Mouse (Mus musculus) heart, postnatal 25 days (tissue): ENCODE measurements around the gene Gas7. TPM values are rescaled to one million over a fixed set of nuclear protein-coding genes. Genes with fewer than 3 reads are reported as not detected.

Source experiments
- DNase-seq: peaks from one replicate; pipeline ENCODE4 v3.0.0; 2022; ENCODE audit warnings: low spot score
- intact Hi-C: fragments of 180-260 bp; cut with DNase I; formaldehyde crosslinking; loops from one replicate; pipeline ENCODE4 v1.15.1; 2025
- total RNA-seq, 2 experiments: library from RNA; stranded (reverse); gene quantifications; 2 replicates each; pipeline ENCODE4 v1.2.3; 2021

Gene Gas7
- total RNA-seq, 2 experiments from 2014 or later: 11.0 to 12.5 TPM

DNA sequence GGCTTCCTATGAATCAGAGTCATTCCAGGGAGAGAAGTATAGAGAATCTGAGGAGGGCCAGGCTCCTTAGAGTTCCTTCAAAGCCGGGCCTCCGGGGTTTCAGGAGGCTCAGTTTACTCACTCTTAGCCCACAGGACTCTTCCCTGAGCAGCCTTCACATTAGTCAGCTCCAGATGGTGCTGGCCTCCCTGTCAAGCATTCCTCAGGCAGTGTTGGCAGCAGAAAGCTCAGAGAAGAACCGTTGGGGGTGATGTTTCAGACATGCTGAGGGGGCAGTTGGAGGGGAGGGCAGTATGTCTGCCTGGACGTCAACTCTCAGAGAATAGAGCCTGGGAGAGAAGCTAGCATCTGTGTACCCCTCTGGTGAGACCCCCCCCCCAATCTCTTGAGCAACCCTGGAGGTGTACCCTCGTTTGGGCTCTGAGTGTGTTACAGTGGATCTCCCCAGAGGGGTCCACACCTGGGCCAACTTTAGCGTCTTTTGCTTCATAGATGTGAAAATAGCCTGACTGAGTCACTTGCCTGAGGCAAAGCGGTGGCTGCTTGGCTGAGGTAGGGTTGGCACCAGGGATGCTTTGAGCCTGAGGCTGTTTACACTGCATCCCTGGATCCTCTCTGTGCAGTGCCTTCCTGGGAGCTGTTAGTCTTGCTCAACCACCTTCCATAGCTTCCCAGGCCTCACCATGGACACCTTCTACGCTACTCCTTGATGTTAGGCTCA lies 145.6 kb downstream of the Gas7 start:
- DNase-seq: no peak
- intact Hi-C loops: no loop called here

DNA sequence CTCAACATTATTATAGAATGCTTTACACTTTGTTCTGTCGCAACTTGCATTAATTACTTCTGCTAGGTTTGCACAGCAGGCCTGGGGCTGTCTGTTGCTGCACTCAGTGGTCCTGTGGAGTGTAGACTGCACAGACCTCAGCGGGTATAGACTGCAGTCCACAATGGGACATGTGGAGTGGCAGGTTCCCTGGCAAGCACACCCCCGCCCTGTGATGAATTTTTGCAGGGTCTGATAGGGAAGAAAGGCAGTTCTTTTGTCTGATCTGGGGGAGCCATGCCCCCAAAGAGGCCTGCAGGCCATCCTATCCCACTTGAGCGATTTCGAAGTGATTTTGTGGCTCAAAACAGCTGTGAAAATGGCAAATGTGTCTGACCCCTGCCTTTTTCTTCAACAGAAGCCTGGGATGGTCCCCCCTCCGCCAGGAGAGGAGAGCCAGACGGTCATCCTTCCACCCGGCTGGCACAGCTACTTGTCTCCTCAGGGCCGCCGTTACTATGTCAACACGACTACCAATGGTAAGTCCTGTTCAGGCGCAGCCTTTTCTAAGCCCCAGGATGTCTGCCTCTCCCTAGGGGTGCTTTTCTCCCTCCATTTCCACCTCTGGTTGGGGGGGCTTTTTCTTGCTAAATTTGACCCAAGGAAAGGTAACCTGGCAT lies 147.6 kb downstream of the Gas7 start:
- intact Hi-C loops: no loop called here
- no peak for DNase-seq

DNA sequence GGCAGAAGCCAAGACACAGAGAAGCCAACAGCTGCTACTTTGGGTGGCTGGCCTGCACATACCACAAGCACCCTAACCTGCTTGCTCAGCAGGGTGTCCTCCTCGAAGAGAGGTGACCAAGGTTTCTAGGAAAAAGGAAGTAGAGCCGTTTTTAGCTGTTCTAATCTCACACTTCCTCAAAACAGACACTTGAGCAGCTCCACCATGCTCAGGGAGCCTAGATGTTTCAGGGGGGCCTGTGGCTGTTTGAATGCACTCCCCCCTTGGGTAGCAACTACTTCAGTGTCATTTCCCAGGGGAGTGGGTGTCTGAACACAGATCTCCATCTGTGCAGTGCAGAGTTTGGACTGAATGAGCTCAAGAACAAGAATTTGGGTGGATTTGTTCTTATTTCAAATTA lies 149.2 kb downstream of the Gas7 start:
- intact Hi-C loops: no loop called here
- DNase-seq: no peak

DNA sequence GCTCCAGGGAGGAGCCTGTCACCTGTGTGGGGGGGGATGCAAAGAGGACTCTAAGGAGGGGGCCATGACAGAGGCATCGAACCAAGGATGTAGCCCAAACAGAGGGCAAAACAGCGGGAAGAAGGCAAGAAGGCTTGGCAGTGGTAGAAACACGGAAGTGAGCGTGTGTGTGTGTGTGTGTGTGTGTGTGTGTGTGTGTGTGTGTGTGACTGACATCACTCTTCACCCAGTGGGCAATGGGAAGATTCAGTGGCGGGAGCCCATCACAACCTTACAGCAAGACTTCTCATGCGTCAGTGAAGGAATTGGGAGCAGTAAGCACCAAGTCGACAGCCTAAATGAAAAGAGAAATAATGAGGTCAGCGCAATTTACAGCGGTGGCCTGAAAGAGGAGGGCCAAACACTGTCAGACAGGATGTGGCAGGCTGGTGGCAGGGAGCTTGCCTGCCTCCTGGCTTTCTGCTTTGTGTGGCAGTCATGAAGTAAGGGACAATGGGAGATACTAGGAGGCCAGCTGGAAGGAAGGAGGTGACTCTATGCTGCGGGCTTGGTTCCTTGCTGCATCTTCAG lies 153.0 kb downstream of the Gas7 start:
- no peak for DNase-seq
- intact Hi-C loops: no loop called here

DNA sequence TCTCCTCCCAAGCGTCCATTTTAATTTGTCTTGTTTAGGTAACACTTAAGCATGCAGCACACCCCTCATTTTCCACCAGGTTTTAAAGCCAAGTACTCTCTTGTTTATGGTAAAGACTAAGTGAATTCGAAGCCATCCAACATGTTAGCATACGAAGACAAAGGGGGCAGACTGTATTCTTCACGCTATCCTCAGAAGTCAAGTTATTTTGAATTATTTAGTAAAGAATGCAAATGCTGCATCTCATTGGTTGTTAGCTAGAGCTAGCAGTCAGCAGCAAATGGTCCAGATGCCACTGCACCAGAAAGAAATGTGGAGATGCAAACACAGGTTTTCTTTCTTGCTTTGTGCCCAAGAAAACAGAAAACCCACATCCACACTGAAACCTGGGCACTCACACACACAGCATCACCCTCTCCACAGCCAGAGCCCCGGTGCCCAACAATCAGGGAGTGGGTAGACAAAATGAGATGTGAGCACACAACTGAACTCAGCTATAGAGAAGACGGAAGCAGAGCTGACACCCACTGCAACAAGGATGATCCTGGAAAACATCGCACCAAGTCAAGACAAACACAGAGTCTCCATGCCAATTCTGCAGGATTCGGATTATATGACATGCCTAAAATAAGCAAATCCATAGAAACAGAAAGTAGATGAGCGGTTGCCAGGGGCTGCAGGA lies 157.1 kb downstream of the Gas7 start:
- intact Hi-C loops: no loop called here
- no peak for DNase-seq

DNA sequence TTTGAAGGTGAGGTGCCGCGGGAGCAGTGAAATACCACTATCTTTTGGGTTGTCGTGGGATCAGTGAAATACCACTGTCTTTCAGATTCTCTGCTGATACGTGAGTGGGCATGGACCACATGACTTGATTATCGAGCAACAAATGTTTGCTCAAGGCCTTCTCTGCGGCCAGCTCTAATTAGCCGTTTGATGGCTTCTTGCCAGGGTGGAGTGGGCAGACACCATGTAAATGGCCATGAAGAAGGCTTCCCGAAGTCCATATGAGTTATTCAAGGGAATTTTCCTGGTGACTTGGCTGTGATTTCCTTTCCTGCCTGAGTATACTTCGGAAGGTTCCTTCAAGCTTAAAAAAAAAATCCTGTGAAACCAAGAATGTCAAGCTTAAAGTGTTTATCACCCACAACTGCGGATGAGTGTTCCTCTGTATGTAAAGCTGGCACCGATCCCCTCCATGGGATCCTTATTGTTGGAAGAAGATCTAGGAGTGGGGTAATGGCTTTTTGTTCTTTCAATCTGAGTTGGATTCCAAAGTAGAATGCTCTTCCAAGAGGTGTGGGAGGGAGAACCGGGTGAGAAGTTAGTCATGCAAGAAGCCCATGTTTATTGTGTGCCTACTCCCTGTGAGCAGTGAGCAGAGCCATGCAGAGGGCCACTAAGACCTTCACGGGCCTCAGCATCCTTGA lies 161.5 kb downstream of the Gas7 start:
- DNase-seq: no peak
- intact Hi-C loops: no loop called here

DNA sequence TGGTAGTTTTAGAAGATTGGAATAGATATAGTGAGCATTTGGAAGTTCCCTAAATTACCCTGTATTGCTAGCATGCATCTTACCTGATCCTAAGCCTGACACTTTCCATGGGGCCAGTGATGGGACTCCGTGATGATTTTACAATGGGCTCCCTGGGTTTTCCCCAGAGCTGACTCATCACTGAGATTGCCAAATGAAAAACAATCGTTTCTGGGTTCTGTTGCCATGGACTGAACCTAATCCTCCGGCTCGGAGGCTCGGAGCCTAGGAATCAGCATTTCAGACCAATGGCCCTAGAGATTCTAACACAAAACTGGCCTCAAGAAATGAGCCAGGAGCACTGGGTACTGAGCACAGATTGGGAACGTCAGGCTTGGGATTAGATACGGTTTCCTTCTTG lies 167.1 kb downstream of the Gas7 start:
- intact Hi-C loops: no loop called here
- DNase-seq: no peak

DNA sequence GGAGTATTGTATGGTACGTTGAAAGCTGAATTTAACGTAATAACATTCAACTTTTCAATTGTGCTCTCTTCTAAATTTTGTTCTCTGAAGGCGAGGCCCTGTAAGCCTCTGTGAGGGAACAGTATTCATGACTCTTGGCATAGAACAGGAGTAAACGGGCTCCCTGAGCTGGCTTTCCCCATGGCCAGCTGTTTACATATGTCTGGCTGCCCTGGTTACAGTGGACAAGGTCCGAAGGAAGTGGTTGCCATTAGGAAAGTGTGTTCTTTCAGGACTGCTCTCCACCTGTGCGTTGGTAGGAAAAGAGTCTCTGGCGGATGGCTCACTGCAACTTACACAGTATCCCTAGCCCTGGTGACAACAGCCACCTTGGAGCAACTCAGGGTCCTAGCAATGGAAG lies 171.9 kb downstream of the Gas7 start:
- no peak for DNase-seq
- intact Hi-C loops: no loop called here

DNA sequence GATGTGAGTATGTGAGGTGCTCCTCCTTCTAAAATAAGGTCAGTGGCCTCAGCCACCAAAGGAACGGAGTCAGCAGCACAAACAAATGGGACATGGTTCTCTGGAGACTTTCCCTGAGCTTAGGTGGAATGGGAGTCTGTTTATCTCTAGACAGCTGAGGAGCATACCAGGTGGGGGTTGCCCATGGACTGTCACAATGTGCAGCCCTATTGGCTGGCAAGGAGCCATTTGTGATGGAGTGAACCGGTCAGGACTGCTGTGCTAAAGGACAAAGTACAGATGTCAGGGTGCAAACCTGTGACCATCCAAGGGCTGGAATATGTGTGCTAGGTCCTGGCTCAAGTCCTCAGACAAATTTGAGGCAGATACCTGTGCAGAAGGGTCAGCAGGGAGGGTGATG lies 173.3 kb downstream of the Gas7 start:
- intact Hi-C loops: no loop called here
- DNase-seq: no peak

DNA sequence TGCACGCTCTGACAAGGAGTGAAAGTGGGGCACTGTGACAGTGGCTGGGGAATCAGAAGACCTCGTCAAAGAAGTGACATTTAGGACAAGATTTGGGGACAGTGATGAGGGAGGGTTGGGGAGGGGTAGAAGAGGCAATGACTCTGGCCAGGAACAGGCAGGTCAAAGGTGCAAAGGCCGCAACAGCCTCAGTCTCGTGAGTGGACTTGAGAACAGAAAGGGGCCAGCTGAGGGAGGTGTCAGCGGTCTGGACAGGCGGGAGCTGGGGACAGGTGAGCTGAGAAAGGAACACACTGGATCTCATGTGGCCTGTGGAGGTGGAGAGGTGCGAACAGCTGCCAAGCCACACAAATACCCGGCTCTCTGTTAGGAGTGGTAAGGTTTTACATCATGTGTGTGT lies 177.7 kb downstream of the Gas7 start:
- DNase-seq: no peak
- intact Hi-C loops: loop anchor here (5.0 kb wide), 1 partner anchor 41 kb away; no protein-coding TSS in a partner anchor

DNA sequence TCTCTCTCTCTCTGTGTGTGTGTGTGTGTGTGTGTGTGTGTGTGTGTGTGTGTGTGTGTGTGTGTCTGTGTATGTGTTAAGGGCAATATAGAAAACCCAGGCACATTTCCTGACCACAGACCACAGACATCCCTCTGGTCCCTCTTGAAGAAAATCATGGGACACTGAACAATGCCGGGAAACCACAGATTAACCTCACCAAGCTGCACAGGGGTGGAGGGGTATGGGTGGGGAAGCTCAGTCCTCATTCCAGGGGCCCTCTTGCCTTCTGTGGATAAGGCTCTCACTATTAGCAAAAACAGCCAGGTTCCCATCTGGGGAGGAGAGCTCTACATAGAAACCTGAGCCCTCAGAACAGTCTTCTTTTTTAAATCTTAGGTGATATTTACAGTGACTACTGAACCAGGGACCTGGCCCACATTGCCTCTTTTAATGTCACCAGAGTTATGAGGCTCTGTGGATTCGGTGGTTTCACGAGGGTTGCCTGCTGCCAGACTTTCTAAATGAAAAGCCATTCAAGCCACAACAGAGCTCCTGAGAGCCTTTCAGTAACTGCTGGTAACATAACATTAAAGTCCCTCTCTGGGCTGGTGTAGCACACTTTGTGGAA lies 178.5 kb downstream of the Gas7 start:
- intact Hi-C loops: loop anchor here (5.0 kb wide), 1 partner anchor 41 kb away; no protein-coding TSS in a partner anchor
- DNase-seq: no peak

DNA sequence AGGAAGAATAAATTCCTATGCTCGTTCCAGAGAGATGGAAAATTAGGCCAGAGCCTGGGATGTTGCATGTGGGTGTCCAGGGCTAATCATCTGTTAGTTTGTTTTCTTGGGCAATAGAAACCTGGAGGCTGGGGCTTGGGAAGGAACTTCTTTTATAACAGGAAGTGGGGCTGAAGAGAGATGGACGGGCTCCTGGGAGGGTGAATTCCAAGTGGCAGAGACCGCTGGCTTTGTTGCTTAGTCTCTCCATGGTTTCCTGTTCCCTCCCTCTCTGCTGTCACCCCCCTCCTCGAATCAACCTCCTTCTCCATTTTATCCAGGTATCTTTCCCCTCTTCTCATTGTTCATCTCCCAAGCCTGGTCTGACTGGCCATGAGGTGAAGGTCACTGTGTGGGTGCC lies 181.0 kb downstream of the Gas7 start:
- no peak for DNase-seq
- intact Hi-C loops: no loop called here

DNA sequence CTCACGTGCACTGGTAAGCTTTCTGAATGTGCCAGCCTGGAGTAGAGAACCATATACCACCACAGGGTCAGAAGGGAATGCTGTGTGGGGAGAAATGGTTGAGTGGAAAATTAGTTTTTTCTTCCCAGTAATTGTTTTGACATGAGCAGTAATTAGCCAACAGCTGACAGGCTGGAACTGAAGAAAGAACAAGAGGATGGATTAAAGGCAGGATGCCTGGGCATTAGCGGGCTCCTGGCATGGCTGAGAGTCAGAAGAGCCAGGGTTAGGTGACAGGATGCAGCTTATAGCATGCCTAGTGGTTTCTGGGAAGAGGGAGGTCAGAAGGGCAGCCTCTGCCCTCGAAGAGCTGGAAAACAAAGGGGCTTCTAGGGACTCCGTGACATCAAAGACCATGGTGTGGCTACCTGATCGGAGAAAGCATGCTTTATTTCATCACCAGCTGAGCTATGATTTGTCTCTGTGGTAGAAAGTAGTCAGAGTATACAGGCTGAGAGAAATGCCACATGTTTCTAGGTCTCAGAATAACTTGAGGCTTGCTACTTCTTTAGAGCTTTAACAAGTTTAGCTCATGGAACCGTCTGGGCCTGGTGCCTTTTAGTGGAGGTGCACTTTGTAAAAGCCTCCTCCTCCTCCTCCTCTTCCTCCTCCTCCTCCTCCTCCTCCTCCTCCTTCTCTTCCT lies 181.8 kb downstream of the Gas7 start:
- intact Hi-C loops: no loop called here
- DNase-seq: no peak

DNA sequence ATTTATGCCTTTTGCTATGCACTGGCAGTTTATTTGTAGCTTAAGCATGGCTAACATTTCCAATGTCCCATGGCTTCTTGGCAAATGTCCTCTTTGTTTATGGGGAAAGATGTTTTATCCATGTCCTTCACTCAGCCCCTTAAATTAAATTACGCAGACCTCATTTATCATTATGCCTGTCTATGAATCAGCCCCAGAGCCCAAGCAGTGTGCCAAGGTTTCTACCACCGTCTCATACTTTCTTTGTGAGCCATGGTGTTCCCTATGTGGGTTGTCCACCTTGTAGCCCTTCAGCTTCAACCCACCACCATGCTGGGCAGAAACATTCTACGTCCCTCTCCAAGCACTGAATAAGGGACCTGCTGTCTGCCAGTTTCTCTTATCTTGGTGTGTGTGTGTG lies 183.2 kb downstream of the Gas7 start:
- intact Hi-C loops: no loop called here
- no peak for DNase-seq

DNA sequence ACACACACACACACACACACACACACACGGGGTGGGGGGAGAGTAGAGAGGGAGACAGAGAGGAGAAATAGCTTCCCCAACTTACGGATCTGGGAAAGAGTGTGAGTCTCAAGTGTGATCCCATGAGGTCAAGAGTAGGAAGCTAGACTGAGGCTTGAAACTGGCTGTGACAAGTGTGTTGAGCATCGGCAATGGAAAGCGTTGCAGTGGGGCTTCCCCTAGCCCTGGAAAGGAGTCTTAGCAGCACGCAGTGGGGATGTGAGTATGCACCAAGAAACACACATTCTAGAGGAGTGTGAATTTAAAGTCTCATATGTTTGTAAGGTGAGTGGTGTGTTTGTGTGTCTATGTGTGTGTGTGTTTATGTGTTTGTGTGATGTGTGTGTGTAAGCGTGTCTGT lies 185.1 kb downstream of the Gas7 start:
- intact Hi-C loops: no loop called here

DNA sequence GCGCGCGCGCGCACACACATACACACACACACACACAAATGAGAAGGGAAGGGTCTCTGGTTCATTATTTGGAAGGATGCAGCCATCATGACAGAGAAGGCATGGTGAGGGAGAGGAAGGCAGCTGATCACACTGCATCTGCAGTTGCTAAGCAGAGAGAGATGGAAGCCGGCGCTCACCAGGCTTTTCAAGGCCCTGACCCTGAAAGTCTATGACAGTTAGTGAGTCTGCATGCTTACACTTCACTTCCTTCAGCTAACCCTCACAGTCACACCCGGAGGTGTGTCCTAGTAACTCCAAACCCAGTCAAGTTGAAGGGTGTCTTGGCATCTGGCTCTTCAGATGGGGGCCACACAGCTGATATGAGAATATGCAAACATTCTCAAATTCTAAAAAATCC lies 187.2 kb downstream of the Gas7 start:
- intact Hi-C loops: no loop called here
- no peak for DNase-seq

More for the DNA sequence above, 185.1 kb downstream of the Gas7 start:
- no peak for DNase-seq

DNA sequence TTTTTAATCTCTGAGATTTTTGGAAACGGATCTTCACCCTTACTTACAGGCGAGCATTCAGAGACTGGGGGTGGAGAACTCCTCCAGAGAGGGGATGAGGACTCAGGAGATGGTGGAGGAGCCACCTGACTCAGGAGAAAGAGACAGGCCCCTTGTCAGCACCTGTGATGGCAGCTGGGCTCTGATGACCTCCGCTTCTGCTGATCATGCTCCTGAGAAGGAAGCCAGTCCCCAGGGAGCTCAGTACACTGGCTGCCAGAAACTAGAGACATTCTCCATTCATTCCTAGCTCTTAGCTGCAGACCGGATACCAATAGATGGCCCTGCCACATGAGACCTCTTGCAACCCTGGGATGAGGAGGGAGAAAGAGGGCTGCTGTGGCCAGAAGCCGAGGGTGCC lies 187.6 kb downstream of the Gas7 start:
- no peak for DNase-seq
- intact Hi-C loops: no loop called here

DNA sequence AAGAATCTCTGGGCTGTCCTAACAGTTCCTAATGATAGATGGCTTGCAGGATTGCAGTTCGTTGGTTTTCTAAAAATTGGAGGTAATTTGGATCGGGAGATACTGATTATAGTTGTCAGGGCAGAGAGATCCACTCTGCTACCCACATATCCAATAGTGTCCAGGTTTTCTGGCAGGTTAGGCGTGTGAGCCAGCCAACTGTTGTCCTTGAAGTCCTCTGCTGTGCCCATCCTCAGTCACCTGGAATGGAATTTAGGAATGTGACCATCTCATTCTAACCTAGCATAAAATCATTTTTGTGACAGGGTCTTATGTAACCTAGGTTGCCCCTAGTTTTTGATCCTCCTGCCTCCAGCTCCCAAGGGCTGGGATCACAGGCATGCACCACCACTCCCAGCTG lies 188.2 kb downstream of the Gas7 start:
- intact Hi-C loops: no loop called here
- DNase-seq: no peak

DNA sequence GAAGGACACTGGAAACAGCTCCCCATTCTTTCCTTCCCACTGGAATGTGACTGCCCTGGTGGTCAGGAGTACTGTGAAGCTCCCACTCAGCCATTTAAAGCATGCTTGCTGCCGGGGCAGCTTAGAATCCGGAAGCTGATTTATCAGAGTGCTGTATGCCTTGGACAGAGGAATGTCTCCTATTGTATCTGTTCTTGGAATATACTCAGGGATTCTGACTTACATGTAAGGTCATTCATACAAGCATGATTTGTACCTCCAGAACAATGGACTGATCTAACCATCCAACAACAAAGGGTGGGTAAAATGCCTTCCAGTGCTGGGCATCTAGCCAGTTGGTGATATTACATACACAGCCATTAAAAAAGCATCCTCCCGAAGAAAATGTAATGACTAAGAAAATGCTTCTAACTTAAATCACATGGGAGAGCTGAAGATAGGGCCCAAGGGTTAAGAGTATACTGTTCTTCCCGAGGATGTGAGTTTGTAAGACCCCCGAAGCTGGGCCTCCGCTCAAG lies 189.5 kb downstream of the Gas7 start:
- no peak for DNase-seq
- intact Hi-C loops: loop anchor here (5.0 kb wide), 4 partner anchors 132 to 532 kb away; partner anchors contain the start of gene Gas7
